Mouse (Mus musculus) bone marrow, adult 2 months (tissue): ENCODE measurements around the gene Traf3.

Experiments
- CTCF ChIP-seq: fragments of 200-500 bp; IDR thresholded peaks from 2 replicates; pipeline ENCODE4 v1.5.1; 2011; ENCODE audit warnings: low read length, control low read depth; ENCODE audit not compliant: control insufficient read depth, insufficient read depth
- POLR2A ChIP-seq: fragments of 200-500 bp; IDR thresholded peaks from 2 replicates; pipeline ENCODE4 v1.6.1; 2011; ENCODE audit warnings: low read depth, mild to moderate bottlenecking, control low read depth, low read length, borderline replicate concordance; ENCODE audit not compliant: control insufficient read depth

DNA sequence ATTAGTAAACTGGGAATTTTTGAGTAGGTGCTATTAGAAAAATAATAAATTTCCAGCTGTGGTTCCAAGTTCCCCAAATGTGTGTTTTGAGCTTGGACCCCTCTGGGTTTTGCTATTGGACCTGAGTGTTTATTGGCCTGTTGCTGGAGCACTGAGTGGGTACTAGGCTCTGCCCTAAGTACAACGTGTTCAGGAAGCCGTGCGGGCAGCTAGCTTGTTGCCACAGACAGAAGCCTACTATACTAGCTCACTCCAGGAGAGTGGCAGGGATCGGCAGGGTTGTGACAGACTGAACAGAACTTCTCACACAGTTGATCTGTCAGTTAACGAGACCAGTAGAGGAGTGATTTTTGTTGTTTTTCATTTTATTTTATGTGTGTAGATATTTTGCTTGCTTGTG is 24.2 kb downstream of the Traf3 start:
- TF ChIP-seq CTCF = no peak
- no peak for TF ChIP-seq POLR2A
